Mouse (Mus musculus): ENCODE measurements around the gene Pappa. TPM values are rescaled to one million over a fixed set of nuclear protein-coding genes. Genes with fewer than 3 reads are reported as not detected.

Gene Pappa
- polyA plus RNA-seq, 1 experiment from 2014 or later: 0.82 TPM

DNA sequence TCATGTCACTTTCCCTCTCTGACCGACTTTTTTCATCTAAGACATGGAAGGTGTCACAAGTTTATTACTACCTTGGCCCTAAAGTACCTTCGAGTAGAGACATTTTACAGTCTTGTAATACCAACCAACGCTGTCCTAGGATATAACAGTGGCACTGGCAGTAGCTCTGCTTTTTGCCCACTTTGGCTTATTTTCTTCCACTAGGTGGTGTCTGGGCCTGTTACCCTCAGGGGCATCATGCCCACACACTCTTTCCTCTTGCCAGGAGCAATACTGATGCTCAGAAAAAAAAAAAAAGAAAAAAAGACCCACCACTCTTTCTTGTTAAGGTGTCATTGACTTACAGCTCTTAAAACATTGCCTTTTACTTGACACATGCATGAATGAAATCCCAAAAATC, 8.7 kb downstream of the Pappa start:
- H3K4me1 ChIP-seq (replicated peaks): no peaks in the 10 kb centered on the region
- no peak overlapping the region for H3K4me2 ChIP-seq
- no peak overlapping the region for H3K4me3 ChIP-seq
- no peaks in the 10 kb centered on the region for H3K36me3 ChIP-seq
- no peaks in the 10 kb centered on the region for H3K9me3 ChIP-seq
- peaks cover 4% of the 10 kb centered on the region; the same call in 1 of the 2 replicates for H3K27me3 ChIP-seq
- 83% methylated on average over 3 of the region's 3 CpGs for WGBS
- H3K27ac ChIP-seq (replicated peaks): no peak overlapping the region
- ATAC-seq (ENCODE audit: low FRiP score, low read depth): no peak
- H3K9ac ChIP-seq: no peak overlapping the region

DNA sequence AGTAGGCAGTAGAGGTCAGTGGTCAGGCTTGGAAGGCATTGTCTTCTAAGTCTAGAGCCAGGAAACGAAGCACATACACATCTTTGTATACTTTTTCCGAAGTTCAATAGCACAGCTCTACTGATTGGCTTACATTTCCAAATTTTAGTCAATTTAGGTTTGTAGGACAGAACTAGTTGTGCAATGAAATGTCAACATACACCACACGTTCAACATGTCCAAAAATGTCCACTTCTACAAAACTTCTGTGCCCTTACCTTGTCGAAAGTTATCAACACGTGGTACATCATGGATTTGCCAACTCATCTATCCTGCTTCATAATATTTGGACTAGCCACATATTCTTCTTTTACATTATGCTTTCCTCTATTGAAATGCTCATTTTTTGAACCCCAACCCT, 10.4 kb downstream of the Pappa start:
- no peak overlapping the region for H3K4me3 ChIP-seq
- WGBS: 90% methylated on average over 5 of the region's 5 CpGs
- H3K27ac ChIP-seq (replicated peaks): no peak overlapping the region
- H3K27me3 ChIP-seq: peaks cover 1% of the 10 kb centered on the region; the same call in 1 of the 2 replicates
- no peaks in the 10 kb centered on the region for H3K9me3 ChIP-seq
- no peak overlapping the region for H3K9ac ChIP-seq
- H3K36me3 ChIP-seq: no peaks in the 10 kb centered on the region
- no peak for ATAC-seq (ENCODE audit: low FRiP score, low read depth)
- no peaks in the 10 kb centered on the region for H3K4me1 ChIP-seq (replicated peaks)
- H3K4me2 ChIP-seq: no peak overlapping the region

GRCm38 (mm10) chr4:65135109-65135508, 11.1 kb downstream of the Pappa start:
- no peak overlapping the region for H3K4me3 ChIP-seq
- no peak overlapping the region for H3K9ac ChIP-seq
- H3K4me2 ChIP-seq: no peak overlapping the region
- WGBS: 73% methylated on average over 5 of the region's 5 CpGs
- ATAC-seq (ENCODE audit: low FRiP score, low read depth): no peak
- H3K27ac ChIP-seq (replicated peaks): no peak overlapping the region
- H3K36me3 ChIP-seq: no peaks in the 10 kb centered on the region
- no peaks in the 10 kb centered on the region for H3K27me3 ChIP-seq
- H3K9me3 ChIP-seq: no peaks in the 10 kb centered on the region
- H3K4me1 ChIP-seq (replicated peaks): no peaks in the 10 kb centered on the region

DNA sequence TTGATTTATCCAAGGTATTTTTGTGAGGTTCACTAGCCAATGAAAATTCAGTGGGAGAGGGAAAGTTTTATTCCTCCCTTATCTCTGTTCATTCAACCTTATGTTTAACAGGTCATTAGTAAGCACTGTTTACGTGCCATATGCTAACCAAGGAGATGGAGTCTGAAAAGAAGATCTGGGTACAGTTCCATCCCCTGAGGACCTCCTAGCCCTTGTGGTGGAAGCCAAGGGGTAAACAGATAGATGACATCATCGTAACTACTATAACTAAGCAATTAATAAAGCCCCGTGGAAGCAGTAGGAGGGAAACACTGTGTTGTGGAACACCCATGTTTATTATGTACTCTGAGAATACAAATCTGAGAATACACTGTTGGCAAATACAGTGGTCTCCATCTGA, 12.6 kb downstream of the Pappa start:
- Histone ChIP-seq H3K4me3 (no peak overlapping the region), H3K9ac (no peak overlapping the region), H3K4me1 (replicated peaks) (no peaks in the 10 kb centered on the region), H3K4me2 (no peak overlapping the region), H3K27ac (replicated peaks) (no peak overlapping the region), H3K27me3 (no peaks in the 10 kb centered on the region), H3K9me3 (no peaks in the 10 kb centered on the region), H3K36me3 (no peaks in the 10 kb centered on the region)
- 88% methylated on average over 3 of the region's 3 CpGs for WGBS
- no peak for ATAC-seq (ENCODE audit: low FRiP score, low read depth)

- no peak overlapping the region for H3K27ac ChIP-seq (replicated peaks)
- no peaks in the 10 kb centered on the region for H3K36me3 ChIP-seq
- no peak overlapping the region for H3K4me2 ChIP-seq
- no peaks in the 10 kb centered on the region for H3K27me3 ChIP-seq
- no peaks in the 10 kb centered on the region for H3K9me3 ChIP-seq
- H3K9ac ChIP-seq: no peak overlapping the region
- ATAC-seq (ENCODE audit: low FRiP score, low read depth): no peak
- H3K4me3 ChIP-seq: no peak overlapping the region
- WGBS: 84% methylated on average over 1 of the region's 1 CpGs
- no peaks in the 10 kb centered on the region for H3K4me1 ChIP-seq (replicated peaks)
These were observed 23.0 kb downstream of the Pappa start for GRCm38 (mm10) chr4:65146936-65147335.

DNA sequence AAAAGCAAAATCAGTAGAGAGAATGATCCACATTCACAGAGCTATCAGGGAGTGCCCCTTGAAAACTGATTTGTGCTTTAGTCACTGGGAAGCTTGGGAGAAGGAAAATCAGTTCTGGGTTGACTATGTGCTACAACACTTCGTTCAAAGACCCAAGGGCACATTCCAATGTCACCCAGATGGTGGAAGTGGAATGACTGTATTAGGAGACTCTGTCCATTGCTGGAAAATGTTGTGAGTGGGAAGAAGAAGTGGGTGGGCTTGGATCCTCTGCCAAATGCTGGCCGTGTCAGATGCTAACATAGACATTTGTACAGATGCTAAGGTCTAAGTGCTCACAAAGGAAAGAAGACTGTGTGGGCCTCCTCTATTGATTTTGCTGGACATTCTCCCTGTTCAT, 29.6 kb downstream of the Pappa start:
- WGBS: 75% methylated on average over 2 of the region's 2 CpGs
- ATAC-seq (ENCODE audit: low FRiP score, low read depth): no peak
- Histone ChIP-seq H3K9me3 (no peaks in the 10 kb centered on the region), H3K9ac (no peak overlapping the region), H3K4me3 (no peak overlapping the region), H3K27me3 (no peaks in the 10 kb centered on the region), H3K4me2 (no peak overlapping the region), H3K36me3 (no peaks in the 10 kb centered on the region), H3K4me1 (replicated peaks) (no peaks in the 10 kb centered on the region), H3K27ac (replicated peaks) (no peak overlapping the region)

GRCm38 (mm10) chr4:65156231-65156630, 32.3 kb downstream of the Pappa start:
- 95% methylated on average over 10 of the region's 10 CpGs for WGBS
- H3K36me3 ChIP-seq: no peaks in the 10 kb centered on the region
- no peak for ATAC-seq (ENCODE audit: low FRiP score, low read depth)
- H3K4me1 ChIP-seq (replicated peaks): no peaks in the 10 kb centered on the region
- H3K4me2 ChIP-seq: no peak overlapping the region
- no peak overlapping the region for H3K27ac ChIP-seq (replicated peaks)
- H3K9me3 ChIP-seq: no peaks in the 10 kb centered on the region
- H3K4me3 ChIP-seq: no peak overlapping the region
- no peaks in the 10 kb centered on the region for H3K27me3 ChIP-seq
- no peak overlapping the region for H3K9ac ChIP-seq

DNA sequence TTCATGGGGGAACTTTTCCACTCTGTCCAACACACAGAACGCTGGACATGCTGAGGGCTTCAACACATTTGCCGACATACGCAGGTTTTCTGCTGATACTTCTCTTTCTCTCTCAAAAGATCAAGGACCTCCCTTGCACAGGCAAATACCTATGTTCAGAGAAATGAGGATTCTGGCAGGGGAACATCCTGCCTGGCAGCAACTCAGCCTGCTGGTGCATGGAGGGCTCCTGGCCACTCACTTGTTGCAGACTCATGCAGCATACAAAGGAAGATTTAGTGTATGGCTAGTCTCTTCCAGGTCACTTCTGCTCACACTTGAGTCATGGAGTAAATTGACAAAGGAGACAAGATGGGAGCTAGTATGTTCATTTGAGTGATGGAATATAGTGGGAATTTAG, 34.7 kb downstream of the Pappa start:
- H3K27ac ChIP-seq (replicated peaks): no peak overlapping the region
- H3K4me3 ChIP-seq: no peak overlapping the region
- no peaks in the 10 kb centered on the region for H3K36me3 ChIP-seq
- H3K4me2 ChIP-seq: no peak overlapping the region
- H3K9me3 ChIP-seq: no peaks in the 10 kb centered on the region
- no peak overlapping the region for H3K9ac ChIP-seq
- no peaks in the 10 kb centered on the region for H3K27me3 ChIP-seq
- no peaks in the 10 kb centered on the region for H3K4me1 ChIP-seq (replicated peaks)
- no peak for ATAC-seq (ENCODE audit: low FRiP score, low read depth)
- 83% methylated on average over 3 of the region's 3 CpGs for WGBS

GRCm38 (mm10) chr4:65159481-65159880, 35.5 kb downstream of the Pappa start:
- WGBS: 64% methylated on average over 5 of the region's 5 CpGs
- no peaks in the 10 kb centered on the region for H3K27me3 ChIP-seq
- no peaks in the 10 kb centered on the region for H3K4me1 ChIP-seq (replicated peaks)
- H3K4me2 ChIP-seq: no peak overlapping the region
- no peak overlapping the region for H3K27ac ChIP-seq (replicated peaks)
- no peaks in the 10 kb centered on the region for H3K36me3 ChIP-seq
- no peak overlapping the region for H3K9ac ChIP-seq
- no peak overlapping the region for H3K4me3 ChIP-seq
- ATAC-seq (ENCODE audit: low FRiP score, low read depth): no peak
- H3K9me3 ChIP-seq: no peaks in the 10 kb centered on the region

GRCm38 (mm10) chr4:65163698-65164097, 39.7 kb downstream of the Pappa start:
- H3K4me2 ChIP-seq: no peak overlapping the region
- no peaks in the 10 kb centered on the region for H3K4me1 ChIP-seq (replicated peaks)
- H3K27me3 ChIP-seq: no peaks in the 10 kb centered on the region
- no peak overlapping the region for H3K4me3 ChIP-seq
- H3K9me3 ChIP-seq: no peaks in the 10 kb centered on the region
- H3K27ac ChIP-seq (replicated peaks): no peak overlapping the region
- WGBS: 88% methylated on average over 3 of the region's 3 CpGs
- no peak for ATAC-seq (ENCODE audit: low FRiP score, low read depth)
- H3K36me3 ChIP-seq: no peaks in the 10 kb centered on the region
- H3K9ac ChIP-seq: no peak overlapping the region

GRCm38 (mm10) chr4:65166288-65166835, 42.4 kb downstream of the Pappa start:
- H3K9ac ChIP-seq: no peak overlapping the region
- no peaks in the 10 kb centered on the region for H3K9me3 ChIP-seq
- no peaks in the 10 kb centered on the region for H3K36me3 ChIP-seq
- WGBS: 94% methylated on average over 3 of the region's 3 CpGs
- no peaks in the 10 kb centered on the region for H3K4me1 ChIP-seq (replicated peaks)
- ATAC-seq (ENCODE audit: low FRiP score, low read depth): no peak
- H3K27ac ChIP-seq (replicated peaks): no peak overlapping the region
- H3K4me3 ChIP-seq: no peak overlapping the region
- H3K27me3 ChIP-seq: no peaks in the 10 kb centered on the region
- H3K4me2 ChIP-seq: no peak overlapping the region

GRCm38 (mm10) chr4:65174505-65174904, 50.5 kb downstream of the Pappa start:
- H3K4me3 ChIP-seq: no peak overlapping the region
- no peaks in the 10 kb centered on the region for H3K9me3 ChIP-seq
- no peaks in the 10 kb centered on the region for H3K36me3 ChIP-seq
- no peak overlapping the region for H3K27ac ChIP-seq (replicated peaks)
- H3K4me2 ChIP-seq: no peak overlapping the region
- no peak overlapping the region for H3K9ac ChIP-seq
- 92% methylated on average over 3 of the region's 3 CpGs for WGBS
- no peaks in the 10 kb centered on the region for H3K4me1 ChIP-seq (replicated peaks)
- H3K27me3 ChIP-seq: no peaks in the 10 kb centered on the region
- ATAC-seq (ENCODE audit: low FRiP score, low read depth): no peak

- no peaks in the 10 kb centered on the region for H3K27me3 ChIP-seq
- H3K9me3 ChIP-seq: no peaks in the 10 kb centered on the region
- 73% methylated on average over 1 of the region's 1 CpGs for WGBS
- ATAC-seq (ENCODE audit: low FRiP score, low read depth): no peak
- H3K4me2 ChIP-seq: no peak overlapping the region
- no peaks in the 10 kb centered on the region for H3K36me3 ChIP-seq
- H3K27ac ChIP-seq (replicated peaks): no peak overlapping the region
- H3K4me3 ChIP-seq: no peak overlapping the region
- no peaks in the 10 kb centered on the region for H3K4me1 ChIP-seq (replicated peaks)
- H3K9ac ChIP-seq: no peak overlapping the region
These were observed 54.2 kb downstream of the Pappa start for GRCm38 (mm10) chr4:65178146-65178545.
